Mouse (Mus musculus) bone marrow, adult 2 months (tissue): ENCODE measurements around the gene Phc1.
"Not testable (repeated sequence)": the region's sequence is repeated elsewhere in the genome, so short reads cannot be mapped to it uniquely, and the experiment has no call there.

Experiments used
- CTCF ChIP-seq: fragments of 200-500 bp; IDR thresholded peaks from 2 replicates; pipeline ENCODE4 v1.5.1; 2011; ENCODE audit warnings: low read length, control low read depth; ENCODE audit not compliant: control insufficient read depth, insufficient read depth
- POLR2A ChIP-seq: fragments of 200-500 bp; IDR thresholded peaks from 2 replicates; pipeline ENCODE4 v1.6.1; 2011; ENCODE audit warnings: low read depth, mild to moderate bottlenecking, control low read depth, low read length, borderline replicate concordance; ENCODE audit not compliant: control insufficient read depth

- not testable (repeated sequence) for TF ChIP-seq POLR2A, CTCF
These were observed 49.6 kb upstream of the Phc1 start for GRCm38 (mm10) chr6:122389986-122390385.
